Mouse (Mus musculus) adipose tissue, adult 10 weeks (tissue): ENCODE results near the gene Cacna1c. TPM values are rescaled to one million over a fixed set of nuclear protein-coding genes. Genes with fewer than 3 reads are reported as not detected.

ENCODE experiments used
- polyA plus RNA-seq: library from polyadenylated mRNA; stranded (reverse); fragments of 350-450 nt; fragmentation: Illumina TruSeq; extraction: RNeasy Lipid Tissue Mini Kit (QIAGEN cat#74804); gene quantifications from one replicate; pipeline ENCODE4 v1.2.3, GENCODE M21; 2014; ENCODE audit warnings: low read depth, low replicate concordance

The Cacna1c gene
- 3.3 TPM for polyA plus RNA-seq

GRCm38 (mm10) chr6:119196382-119197305 is at the start of gene Cacna1c:
Cacna1c (minus strand) TSS chr6:119196418.

GRCm38 (mm10) chr6:119236241-119236640 is 40.0 kb upstream of the Cacna1c start, which contains the start of gene Cacna2d4:
Cacna2d4 (plus strand) TSS chr6:119236526.

GRCm38 (mm10) chr6:119175078-119175853 is 21.0 kb downstream of the Cacna1c start, which contains the start of gene Dcp1b:
Dcp1b (plus strand) TSS chr6:119175253.

GRCm38 (mm10) chr6:118561745-118562609 is 634.2 kb downstream of the Cacna1c start, which contains the start of gene Ankrd26:
Ankrd26 (minus strand) TSS chr6:118562226.

Other genes with a start within 250 kb of the Cacna1c start
- 12.9 TPM for gene Dcp1b, start 21.2 kb downstream of the Cacna1c start, polyA plus RNA-seq
- not detected for gene Cacna2d4, start 40.1 kb upstream of the Cacna1c start, polyA plus RNA-seq
- gene Lrtm2, start 134.3 kb upstream of the Cacna1c start, polyA plus RNA-seq = not detected
- gene Adipor2, start 221.3 kb upstream of the Cacna1c start, polyA plus RNA-seq = 160 TPM